Mouse (Mus musculus) neural tube, postnatal 0 days (tissue): ENCODE data around the gene Lrp3. TPM values are rescaled to one million over a fixed set of nuclear protein-coding genes. Genes with fewer than 3 reads are reported as not detected.

Experiments used
- polyA plus RNA-seq: library from polyadenylated mRNA; unstranded; fragments of >200 nt; fragmentation: Nextera tagmentation; extraction: Ambion mirVana; gene quantifications from 2 replicates; pipeline ENCODE4 v1.2.1, GENCODE M21; 2015

The Lrp3 gene
- 31.6 and 32.4 TPM in 2 replicates for polyA plus RNA-seq

GRCm38 (mm10) chr7:35215225-35215624 is at the start of gene Lrp3:
TSS of gene Lrp3 (minus strand) at chr7:35215498.

DNA sequence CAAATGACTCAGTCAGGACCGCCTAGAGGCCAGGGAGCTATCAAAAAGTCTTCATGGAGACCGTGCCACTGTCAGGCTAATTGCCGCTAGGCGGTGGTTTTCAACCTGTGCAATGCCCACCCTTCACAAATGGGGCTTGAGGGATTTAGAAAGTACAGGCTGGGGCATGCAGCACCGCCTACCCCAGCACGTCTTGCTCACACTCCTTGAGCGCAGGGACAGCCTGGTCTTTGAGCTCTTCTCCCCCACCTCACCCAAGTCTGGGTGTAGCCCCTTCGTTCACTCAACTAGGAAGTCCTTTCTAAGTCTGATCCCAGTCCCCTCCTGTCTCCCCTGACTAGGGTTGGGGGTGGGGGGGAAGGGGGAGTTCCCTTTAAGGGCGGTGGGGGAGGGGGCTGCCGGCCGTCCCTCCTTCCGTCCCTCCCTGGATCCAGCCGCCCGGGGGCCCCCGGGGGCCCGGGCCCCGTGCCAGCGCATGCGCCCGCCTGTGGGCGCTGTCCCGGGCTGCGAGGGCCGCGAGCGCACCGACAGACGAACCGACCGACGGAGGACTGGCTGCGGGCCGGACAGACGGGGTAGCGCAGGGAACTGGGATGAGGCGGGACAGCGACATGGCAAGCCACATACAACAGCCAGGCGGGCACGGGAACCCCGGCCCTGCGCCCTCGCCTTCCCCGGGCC is 29.3 kb downstream of the Lrp3 start, which contains the start of gene Slc7a10:
Gene Slc7a10, plus strand, starts transcription at position 497 of the 681 bp plus-strand sequence.

Other genes with a start within 250 kb of the Lrp3 start
- gene Cebpg, start 158.9 kb downstream of the Lrp3 start, polyA plus RNA-seq: 23.1 and 24.0 TPM in 2 replicates
- gene Cebpa, start 96.2 kb downstream of the Lrp3 start, polyA plus RNA-seq: 0.96 and 1.5 TPM in 2 replicates
- gene Slc7a10, start 29.1 kb downstream of the Lrp3 start, polyA plus RNA-seq: 72.3 and 79.4 TPM in 2 replicates
- 17.7 and 18.7 TPM in 2 replicates for gene Gpatch1, start 102.9 kb upstream of the Lrp3 start, polyA plus RNA-seq
- gene Rhpn2, start 118.7 kb upstream of the Lrp3 start, polyA plus RNA-seq: 4.4 and 5.0 TPM in 2 replicates
- gene Faap24, start 181.3 kb upstream of the Lrp3 start, polyA plus RNA-seq: 12.3 and 12.4 TPM in 2 replicates
- 19.2 and 20.0 TPM in 2 replicates for gene Cep89, start 181.5 kb upstream of the Lrp3 start, polyA plus RNA-seq
- 0.25 TPM in 1 of 2 replicates, not detected in the other for gene Slc7a9, start 233.3 kb upstream of the Lrp3 start, polyA plus RNA-seq